Mouse (Mus musculus) cortical plate, adult 2 months (tissue): ENCODE measurements around the gene B3galnt1. TPM values are rescaled to one million over a fixed set of nuclear protein-coding genes. Genes with fewer than 3 reads are reported as not detected.

Experiments used
- H3K27ac ChIP-seq: fragments of 200-500 bp; 2 replicates; pipeline ENCODE4 v1.5.1; 2012; ENCODE audit warnings: low read length, control low read depth, inconsistent platforms; ENCODE audit not compliant: insufficient read depth
- H3K4me1 ChIP-seq: fragments of 200-500 bp; 2 replicates; pipeline ENCODE4 v1.6.1; 2011; ENCODE audit warnings: low read length; ENCODE audit not compliant: control insufficient read depth, insufficient read depth
- H3K4me3 ChIP-seq: fragments of 200-500 bp; 2 replicates; pipeline ENCODE4 v1.5.1; 2011; ENCODE audit warnings: mild to moderate bottlenecking, low read length, control low read depth; ENCODE audit not compliant: insufficient read depth
- CTCF ChIP-seq: fragments of 200-500 bp; IDR thresholded peaks from 2 replicates; pipeline ENCODE4 v1.5.1; 2011; ENCODE audit warnings: mild to moderate bottlenecking, control low read depth, low read length; ENCODE audit not compliant: insufficient read depth; ENCODE audit errors: extremely low read depth
- POLR2A ChIP-seq: fragments of 200-500 bp; IDR thresholded peaks from 2 replicates; pipeline ENCODE4 v1.6.1; 2011; ENCODE audit warnings: mild to moderate bottlenecking, low read length, control low read depth; ENCODE audit not compliant: insufficient read depth; ENCODE audit errors: extremely low read depth
- polyA plus RNA-seq: library from polyadenylated mRNA; depleted of rRNA; stranded (reverse); fragments of >200 nt; gene quantifications from 2 replicates; pipeline ENCODE4 v1.2.3, GENCODE M21; 2012

B3galnt1 gene
- polyA plus RNA-seq, 1 experiment = 45.9 TPM

DNA sequence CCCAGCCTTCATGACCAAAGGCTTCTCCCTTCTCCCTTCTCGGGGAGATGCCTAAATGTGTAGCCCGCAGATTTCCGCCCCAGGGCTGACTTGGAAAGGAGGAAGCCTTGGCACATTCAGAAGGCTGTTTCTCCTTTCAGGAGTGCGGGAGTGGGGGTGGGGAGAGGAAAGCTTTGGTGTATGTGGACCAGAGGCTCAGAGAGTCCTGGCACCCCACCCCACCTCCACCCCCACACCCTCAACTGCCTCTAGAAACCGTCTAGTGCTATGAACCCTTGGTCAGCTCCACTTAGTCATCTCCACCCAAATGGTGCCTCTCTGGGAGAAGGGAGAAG is 373 bp upstream of the B3galnt1 start:
- Histone ChIP-seq H3K27ac (peak overlapping the region; percentile 84), H3K4me1 (peaks cover 4% of the 10 kb centered on the region; the same call in 1 of the 2 replicates)
- no peak for TF ChIP-seq CTCF
- TF ChIP-seq POLR2A = no peak

DNA sequence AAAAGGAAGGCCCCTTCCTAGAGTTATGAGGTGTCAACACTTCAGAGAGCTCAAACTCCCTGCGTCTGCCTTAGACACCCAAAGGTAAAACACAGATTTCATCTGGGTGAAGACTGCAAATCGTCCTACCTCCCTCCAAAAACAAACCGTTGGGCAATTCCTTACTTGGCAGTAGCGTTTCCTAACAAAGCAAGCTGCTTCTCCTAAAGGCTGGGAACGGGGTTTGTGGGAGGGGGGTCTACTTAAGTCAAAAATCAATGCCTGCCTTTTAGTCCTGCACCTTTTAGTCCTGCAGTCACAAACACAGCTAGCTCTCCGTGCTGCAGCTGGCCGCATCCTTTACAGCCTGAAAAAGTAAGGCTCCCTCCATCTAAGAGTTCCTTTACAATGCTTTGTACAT is 944 bp downstream of the B3galnt1 start:
- Histone ChIP-seq H3K4me1 (peaks cover 4% of the 10 kb centered on the region; the same call in 1 of the 2 replicates), H3K27ac (0 out of 2 replicates have a peak overlapping the region, but pooled peaks have one; percentile 4), H3K4me3 (peak overlapping the region; percentile 95)
- no peak for TF ChIP-seq POLR2A
- no peak for TF ChIP-seq CTCF

More for the DNA sequence above, 373 bp upstream of the B3galnt1 start:
- H3K4me3 ChIP-seq = peak overlapping the region; percentile 95

DNA sequence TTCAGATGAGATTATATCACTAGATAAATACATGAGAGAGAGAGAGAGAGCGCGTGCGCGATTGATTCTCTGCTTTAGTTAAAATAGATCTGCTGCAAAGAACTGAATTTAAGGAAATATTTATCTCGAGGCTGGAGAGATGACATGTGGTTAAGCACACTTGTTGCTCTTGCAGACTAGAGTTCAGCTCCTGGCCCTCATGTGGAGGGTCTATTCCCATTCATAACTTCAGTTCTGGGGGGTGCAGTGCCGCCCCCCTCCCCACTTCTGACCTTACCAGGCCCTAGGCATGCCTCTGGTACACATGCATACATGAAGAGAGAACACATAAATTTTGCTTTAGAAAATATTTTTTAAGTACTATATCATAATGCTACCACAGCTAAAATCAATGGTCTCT is 1.5 kb downstream of the B3galnt1 start:
- Histone ChIP-seq H3K4me3 (peak overlapping the region; percentile 95; the same call in 1 of the 2 replicates), H3K27ac (no peak overlapping the region), H3K4me1 (peaks cover 4% of the 10 kb centered on the region; the same call in 1 of the 2 replicates)
- no peak for TF ChIP-seq CTCF
- TF ChIP-seq POLR2A = no peak

DNA sequence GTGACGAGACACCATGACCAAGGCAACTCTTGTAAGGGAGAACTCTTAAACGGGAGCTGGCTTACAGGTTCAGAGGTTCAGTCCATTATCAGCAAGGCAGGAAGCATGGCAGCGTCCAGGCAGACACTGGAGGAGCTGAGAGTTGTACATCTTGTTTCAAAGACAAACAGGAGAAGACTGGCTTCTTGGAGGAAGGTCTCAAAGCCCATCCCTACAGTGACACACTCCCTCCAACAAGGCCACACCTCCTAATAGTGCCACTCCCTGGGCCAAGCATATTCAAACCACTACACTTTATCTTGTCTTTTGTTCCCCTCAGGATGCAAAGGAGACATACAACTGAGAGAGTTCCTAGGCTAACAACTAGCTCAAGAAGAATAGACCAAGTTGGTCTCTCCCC is 2.6 kb downstream of the B3galnt1 start:
- Histone ChIP-seq H3K4me1 (peaks cover 4% of the 10 kb centered on the region; the same call in 1 of the 2 replicates), H3K27ac (no peak overlapping the region), H3K4me3 (no peak overlapping the region)
- TF ChIP-seq CTCF (no peak), POLR2A (no peak)

DNA sequence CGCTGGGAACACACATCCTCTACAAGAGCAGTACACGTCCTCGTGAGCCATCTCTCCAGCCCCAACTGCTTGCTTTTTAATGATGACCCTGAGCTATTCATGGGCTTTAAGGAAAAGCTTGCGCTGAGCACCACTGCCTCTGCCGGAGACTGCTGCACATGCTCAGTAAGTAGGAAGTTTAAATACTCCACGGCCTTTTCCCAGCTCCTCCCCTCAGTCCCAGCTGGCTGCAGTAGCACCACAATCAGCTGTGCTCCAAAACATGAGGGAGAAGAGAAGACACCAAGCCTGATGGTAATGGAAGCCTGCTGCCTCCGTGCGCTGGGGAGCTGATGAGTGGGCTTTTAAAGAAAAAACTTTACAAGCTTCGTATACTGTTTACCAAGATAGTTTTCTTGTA is 4.7 kb downstream of the B3galnt1 start:
- no peak overlapping the region for H3K4me3 ChIP-seq
- H3K27ac ChIP-seq = no peak overlapping the region
- peaks cover 4% of the 10 kb centered on the region; the same call in 1 of the 2 replicates for H3K4me1 ChIP-seq
- TF ChIP-seq POLR2A (no peak), CTCF (no peak)

DNA sequence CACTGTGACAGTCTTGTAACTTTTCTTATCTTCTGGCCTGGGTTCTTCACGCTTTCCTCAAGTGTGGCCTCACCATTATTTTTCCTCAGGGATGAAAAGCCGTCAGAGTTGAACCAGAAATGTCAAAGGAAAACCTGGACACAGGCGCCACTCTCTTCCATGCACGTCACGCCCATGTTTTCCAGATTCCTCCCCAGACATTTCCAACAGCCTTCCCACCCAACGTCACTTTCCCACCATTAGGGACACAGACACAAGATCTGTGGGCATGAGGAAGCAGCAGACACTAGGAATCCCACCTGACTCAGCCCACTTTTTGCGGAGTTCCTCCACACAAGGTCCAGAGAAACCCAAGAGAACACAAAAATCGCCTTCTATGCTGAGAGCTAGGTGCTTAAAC is 5.3 kb downstream of the B3galnt1 start:
- TF ChIP-seq POLR2A (no peak), CTCF (no peak)
- Histone ChIP-seq H3K4me3 (no peak overlapping the region), H3K27ac (no peak overlapping the region), H3K4me1 (peaks cover 4% of the 10 kb centered on the region; the same call in 1 of the 2 replicates)

DNA sequence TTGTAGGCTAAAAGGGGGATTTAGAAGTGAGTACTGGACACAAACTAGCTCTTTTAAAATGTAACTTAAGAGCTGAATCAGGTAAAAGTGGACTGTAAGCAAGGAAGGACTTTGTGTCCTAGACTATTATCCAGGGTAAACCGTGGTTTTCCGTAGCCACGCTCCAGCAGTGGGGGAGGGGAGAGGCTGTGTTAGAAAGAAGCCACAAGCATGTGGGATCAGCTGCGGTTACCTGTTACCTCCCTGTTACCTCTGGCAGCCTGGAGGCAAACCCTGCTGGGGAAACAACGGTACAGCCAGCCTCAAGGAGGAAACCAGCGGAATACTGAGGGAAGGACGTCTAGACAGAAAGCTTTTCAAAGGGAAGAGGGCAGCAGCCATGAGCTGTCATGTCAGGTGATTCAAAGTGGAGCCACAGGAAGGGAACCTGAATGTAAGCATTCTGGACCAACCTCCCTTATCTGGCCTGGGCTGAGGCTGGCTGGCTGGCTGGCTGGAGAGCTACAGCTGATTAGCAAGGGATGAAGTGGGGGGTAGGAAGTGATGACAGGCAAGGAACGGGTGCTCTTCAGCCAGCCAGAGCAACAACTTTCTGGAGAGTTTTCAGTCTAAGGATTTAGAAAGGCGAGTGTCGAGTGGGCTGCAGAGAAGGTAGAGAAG is 10.5 kb downstream of the B3galnt1 start:
- no peak overlapping the region for H3K27ac ChIP-seq
- no peaks in the 10 kb centered on the region for H3K4me1 ChIP-seq
- H3K4me3 ChIP-seq = no peak overlapping the region
- TF ChIP-seq CTCF = no peak
- no peak for TF ChIP-seq POLR2A

DNA sequence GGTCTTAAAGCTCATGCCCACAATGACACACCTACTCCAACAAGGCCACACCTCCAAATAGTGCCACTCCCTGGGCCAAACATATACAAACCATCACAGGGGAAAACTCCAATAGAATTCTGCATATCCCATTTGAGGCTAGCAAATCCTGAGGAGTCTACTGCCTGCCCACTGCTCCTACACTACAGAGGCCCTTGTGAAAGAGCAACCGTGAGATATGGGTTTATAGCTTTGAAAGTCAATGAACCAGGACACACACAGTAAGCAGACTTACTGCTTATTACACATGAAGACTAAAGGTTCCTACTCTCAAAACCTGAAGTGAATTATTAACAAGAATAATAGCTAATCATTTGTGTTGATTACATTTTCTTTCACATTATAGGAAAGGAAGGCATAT is 15.0 kb downstream of the B3galnt1 start:
- Histone ChIP-seq H3K27ac (no peak overlapping the region), H3K4me1 (no peaks in the 10 kb centered on the region), H3K4me3 (no peak overlapping the region)
- no peak for TF ChIP-seq POLR2A
- TF ChIP-seq CTCF = no peak

DNA sequence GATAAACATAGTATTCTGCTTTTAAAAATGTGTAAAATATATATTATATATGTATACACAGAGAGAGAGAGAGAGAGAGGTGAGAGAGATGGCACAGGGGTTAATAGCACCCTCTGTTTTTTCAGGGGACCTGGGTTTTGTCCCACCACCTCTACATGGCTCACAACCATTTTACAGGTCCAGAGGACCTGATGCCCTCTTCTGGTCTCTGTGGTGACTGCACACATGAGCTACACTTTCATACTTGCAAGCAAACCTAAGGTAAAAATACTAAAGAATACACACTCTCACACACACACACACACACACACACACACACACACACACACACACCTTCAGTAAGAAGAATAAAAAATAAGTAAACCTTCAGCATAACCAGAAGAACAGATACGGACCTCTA is 20.0 kb downstream of the B3galnt1 start:
- Histone ChIP-seq H3K4me3 (no peak overlapping the region), H3K27ac (no peak overlapping the region), H3K4me1 (no peaks in the 10 kb centered on the region)
- TF ChIP-seq CTCF = 0 out of 2 replicates have a peak, but pooled peaks have one; percentile 14
- no peak for TF ChIP-seq POLR2A

DNA sequence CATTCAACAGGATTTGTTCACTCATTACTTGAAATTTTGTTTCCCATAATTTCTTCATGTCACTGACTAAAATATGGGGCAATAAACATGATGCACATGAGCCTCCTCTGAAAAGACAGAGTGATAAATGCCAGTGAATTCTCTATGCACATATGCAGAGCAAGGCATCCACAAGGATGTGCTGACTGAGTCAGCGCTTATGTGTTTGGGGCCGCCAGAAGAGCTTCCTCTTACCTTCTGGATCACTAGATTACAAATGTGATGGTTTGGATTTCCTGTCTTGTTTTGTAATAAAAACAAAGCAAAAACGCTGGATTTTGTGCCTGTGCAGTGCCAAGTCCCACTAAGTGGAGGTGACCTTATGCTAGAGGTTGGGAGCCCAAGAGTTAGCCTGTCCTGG is 22.0 kb downstream of the B3galnt1 start:
- no peaks in the 10 kb centered on the region for H3K4me1 ChIP-seq
- H3K4me3 ChIP-seq = no peak overlapping the region
- no peak for TF ChIP-seq CTCF
- no peak overlapping the region for H3K27ac ChIP-seq
